Mouse (Mus musculus): Measurements from ENCODE around the gene Ccsap. TPM values are rescaled to one million over a fixed set of nuclear protein-coding genes. Genes with fewer than 3 reads are reported as not detected.

Ccsap gene
- total and polyA plus RNA-seq, 3 experiments = 5.0 to 6.2 (median 5.4) TPM

GRCm38 (mm10) chr8:123902653-123903052 is 42.6 kb upstream of the Ccsap start:
- in situ Hi-C loops (cut with MboI; ENCODE audit: low pct_ligation_motif_present, low pct_unique_long_range_greater_than_20kb, low sequenced_read_pairs) (no loop called here), dilution Hi-C loops (cut with MboI; ENCODE audit: extremely low pct_ligation_motif_present, extremely low pct_unique_long_range_greater_than_20kb, low sequenced_read_pairs) (no loop called here)
- Histone ChIP-seq H3K79me2 (replicated peaks; ENCODE audit: control insufficient read depth, extremely low read depth, insufficient read depth, poor library complexity, severe bottlenecking) (no peaks in the 10 kb centered on the region), H3K9me3 (replicated peaks; ENCODE audit: low read length) (no peaks in the 10 kb centered on the region), H3K27ac (ENCODE audit: insufficient read depth, low read depth) (no peak overlapping the region), H3K4me2 (ENCODE audit: insufficient read depth, low read depth, poor library complexity, severe bottlenecking) (no peak overlapping the region), H3K36me3 (replicated peaks in 1 of 2; ENCODE audit: control insufficient read depth in 1 of 2, insufficient read depth in 1 of 2, low read length in 1 of 2) (peaks cover 51 to 85% of the 10 kb centered on the region in 2 experiments), H3K27me3 (replicated peaks) (no peaks in the 10 kb centered on the region), H3K4me3 (replicated peaks in 1 of 3; ENCODE audit: low read depth in 2 of 3, low read length in 2 of 3, poor library complexity in 1 of 3) (no peak overlapping the region), H3K9ac (ENCODE audit: insufficient read depth, low read depth) (no peak overlapping the region), H3K4me1 (ENCODE audit: control insufficient read depth in 1 of 2, insufficient read depth in 2 of 2) (no peaks in the 10 kb centered on the region)
- TF ChIP-seq SIN3A (IDR thresholded peaks at IDR 0.05; ENCODE audit: low read length) = no peak
- no peak for TF ChIP-seq USF1 (IDR thresholded peaks at IDR 0.05; ENCODE audit: low read depth, low read length)
- no peak for TF ChIP-seq USF2 (conservative IDR thresholded peaks at IDR 0.05; ENCODE audit: low read depth, low read length)
- TF ChIP-seq MXI1 (IDR thresholded peaks at IDR 0.05; ENCODE audit: low read depth, low read length) = no peak
- no peak for TF ChIP-seq MAX (IDR thresholded peaks at IDR 0.05; ENCODE audit: low read length)
- no peak for TF ChIP-seq JUN (IDR thresholded peaks at IDR 0.05; ENCODE audit: insufficient read depth, low read depth, low read length)
- no peak for TF ChIP-seq BHLHE40 (IDR thresholded peaks at IDR 0.05; ENCODE audit: low read depth, low read length)
- DNase-seq (ENCODE audit: extremely low read depth) = no peak

- H3K36me3 ChIP-seq (replicated peaks in 1 of 2; ENCODE audit: control insufficient read depth in 1 of 2, insufficient read depth in 1 of 2, low read length in 1 of 2) = peaks cover 36 to 65% of the 10 kb centered on the region in 2 experiments
- H3K9me3 ChIP-seq (replicated peaks; ENCODE audit: low read length) = no peaks in the 10 kb centered on the region
- no peaks in the 10 kb centered on the region for H3K4me1 ChIP-seq (ENCODE audit: control insufficient read depth in 1 of 2, insufficient read depth in 2 of 2)
- H3K9ac ChIP-seq (ENCODE audit: insufficient read depth, low read depth) = no peak overlapping the region
- dilution Hi-C loops (cut with MboI; ENCODE audit: extremely low pct_ligation_motif_present, extremely low pct_unique_long_range_greater_than_20kb, low sequenced_read_pairs) = no loop called here
- H3K4me2 ChIP-seq (ENCODE audit: insufficient read depth, low read depth, poor library complexity, severe bottlenecking) = no peak overlapping the region
- no peak overlapping the region for H3K27ac ChIP-seq (ENCODE audit: insufficient read depth, low read depth)
- DNase-seq (ENCODE audit: extremely low read depth) = no peak
- H3K27me3 ChIP-seq (replicated peaks) = no peaks in the 10 kb centered on the region
- in situ Hi-C loops (cut with MboI; ENCODE audit: low pct_ligation_motif_present, low pct_unique_long_range_greater_than_20kb, low sequenced_read_pairs) = no loop called here
- no peaks in the 10 kb centered on the region for H3K79me2 ChIP-seq (replicated peaks; ENCODE audit: control insufficient read depth, extremely low read depth, insufficient read depth, poor library complexity, severe bottlenecking)
- TF ChIP-seq ZNF384 (IDR thresholded peaks at IDR 0.05; ENCODE audit: low read depth, low read length) = no peak
- TF ChIP-seq ZC3H11A (IDR thresholded peaks at IDR 0.05; ENCODE audit: low read depth, low read length) = no peak
- no peak for TF ChIP-seq JUND (conservative IDR thresholded peaks at IDR 0.05; ENCODE audit: low read depth, low read length)
- TF ChIP-seq POLR2A (IDR thresholded peaks at IDR 0.05; ENCODE audit: low read depth, low read length) = no peak
- TF ChIP-seq BHLHE40 (IDR thresholded peaks at IDR 0.05; ENCODE audit: low read depth, low read length) = no peak
- no peak for TF ChIP-seq NELFE (IDR thresholded peaks at IDR 0.05; ENCODE audit: low read depth, low read length)
- TF ChIP-seq TBP (conservative IDR thresholded peaks at IDR 0.05; ENCODE audit: low read depth, low read length) = no peak
- TF ChIP-seq USF1 (IDR thresholded peaks at IDR 0.05; ENCODE audit: low read depth, low read length) = no peak
- TF ChIP-seq IRF4 (IDR thresholded peaks at IDR 0.05; ENCODE audit: low read depth, low read length) = no peak
- no peak for TF ChIP-seq EP300 (IDR thresholded peaks at IDR 0.05; ENCODE audit: low read length)
- no peak overlapping the region for H3K4me3 ChIP-seq (replicated peaks in 1 of 3; ENCODE audit: low read depth in 2 of 3, low read length in 2 of 3, poor library complexity in 1 of 3)
These were observed 39.4 kb upstream of the Ccsap start for GRCm38 (mm10) chr8:123899366-123899765.

- dilution Hi-C loops (cut with MboI; ENCODE audit: extremely low pct_ligation_motif_present, extremely low pct_unique_long_range_greater_than_20kb, low sequenced_read_pairs) = no loop called here
- no peak overlapping the region for H3K27ac ChIP-seq (ENCODE audit: insufficient read depth, low read depth)
- no peak overlapping the region for H3K4me2 ChIP-seq (ENCODE audit: insufficient read depth, low read depth, poor library complexity, severe bottlenecking)
- in situ Hi-C loops (cut with MboI; ENCODE audit: low pct_ligation_motif_present, low pct_unique_long_range_greater_than_20kb, low sequenced_read_pairs) = no loop called here
- no peak for DNase-seq (ENCODE audit: extremely low read depth)
- H3K27me3 ChIP-seq (replicated peaks) = no peaks in the 10 kb centered on the region
- no peaks in the 10 kb centered on the region for H3K4me1 ChIP-seq (ENCODE audit: control insufficient read depth in 1 of 2, insufficient read depth in 2 of 2)
- no peak overlapping the region for H3K4me3 ChIP-seq (replicated peaks in 1 of 3; ENCODE audit: low read depth in 2 of 3, low read length in 2 of 3, poor library complexity in 1 of 3)
- H3K36me3 ChIP-seq (replicated peaks in 1 of 2; ENCODE audit: control insufficient read depth in 1 of 2, insufficient read depth in 1 of 2, low read length in 1 of 2) = peaks cover 29 to 57% of the 10 kb centered on the region in 2 experiments
- H3K9ac ChIP-seq (ENCODE audit: insufficient read depth, low read depth) = no peak overlapping the region
- H3K79me2 ChIP-seq (replicated peaks; ENCODE audit: control insufficient read depth, extremely low read depth, insufficient read depth, poor library complexity, severe bottlenecking) = no peaks in the 10 kb centered on the region
- H3K9me3 ChIP-seq (replicated peaks; ENCODE audit: low read length) = no peaks in the 10 kb centered on the region
- TF ChIP-seq MAFK (IDR thresholded peaks at IDR 0.05; ENCODE audit: insufficient replicate concordance, low read length) = no peak
- no peak for TF ChIP-seq ELF1 (IDR thresholded peaks at IDR 0.05; ENCODE audit: low read depth, low read length)
- TF ChIP-seq POLR2AphosphoS2 (IDR thresholded peaks at IDR 0.05; ENCODE audit: low read depth, low read length) = no peak
- TF ChIP-seq USF2 (conservative IDR thresholded peaks at IDR 0.05; ENCODE audit: low read depth, low read length) = no peak
- TF ChIP-seq HCFC1 (IDR thresholded peaks at IDR 0.05; ENCODE audit: low read depth, low read length) = no peak
- TF ChIP-seq PAX5 (IDR thresholded peaks at IDR 0.05; ENCODE audit: low read length) = no peak
- no peak for TF ChIP-seq TCF12 (IDR thresholded peaks at IDR 0.05; ENCODE audit: low read depth, low read length)
- no peak for TF ChIP-seq GABPA (IDR thresholded peaks at IDR 0.05; ENCODE audit: insufficient replicate concordance, low read depth, low read length)
- no peak for TF ChIP-seq USF1 (IDR thresholded peaks at IDR 0.05; ENCODE audit: low read depth, low read length)
These were observed 38.6 kb upstream of the Ccsap start for GRCm38 (mm10) chr8:123898576-123898975.
